Mouse (Mus musculus): ENCODE results near the gene Rufy1.
"Not testable (repeated sequence)": the region's sequence is repeated elsewhere in the genome, so short reads cannot be mapped to it uniquely, and the experiment has no call there.

Rufy1 gene

DNA sequence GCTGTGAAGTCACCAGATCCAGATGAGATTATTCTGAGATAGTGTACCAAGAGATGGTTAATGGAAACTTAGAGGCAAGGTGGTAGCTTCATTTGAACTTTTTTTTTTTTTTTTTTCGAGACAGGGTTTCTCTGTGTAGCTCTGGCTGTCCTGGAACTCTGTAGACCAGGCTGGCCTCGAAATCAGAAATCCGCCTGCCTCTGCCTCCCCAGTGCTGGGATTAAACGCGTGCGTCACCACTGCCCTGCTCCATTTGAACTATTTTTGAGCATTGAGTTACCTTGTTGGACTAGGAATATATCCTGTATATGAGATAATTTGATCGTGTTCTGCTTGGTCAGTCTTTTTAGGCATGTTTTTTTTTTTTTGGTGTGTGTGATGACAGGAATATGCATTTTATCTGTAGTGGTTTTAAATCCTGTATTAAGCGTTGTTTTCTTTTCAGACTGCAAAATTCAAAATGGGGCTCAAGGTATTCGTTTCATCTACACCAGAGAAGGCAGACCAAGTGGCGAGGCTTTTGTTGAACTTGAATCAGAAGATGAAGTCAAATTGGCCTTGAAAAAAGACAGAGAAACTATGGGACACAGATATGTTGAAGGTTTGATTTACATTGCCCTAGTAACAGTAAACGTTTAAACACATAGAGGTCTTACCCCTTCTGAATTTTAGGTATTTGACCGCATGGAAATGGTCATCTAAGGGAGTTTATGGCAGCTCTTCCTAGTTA, 51.7 kb downstream of the Rufy1 start:
- peak in 1 of 2 experiments; percentile 4 for DNase-seq (ENCODE audit: low spot score in 2 of 2)

- DNase-seq (ENCODE audit: low spot score in 2 of 2): peak; percentile 72 to 88
Measured at GRCm38 (mm10) chr11:50377892-50378684, 52.8 kb downstream of the Rufy1 start.

- DNase-seq (ENCODE audit: low spot score in 2 of 2): peak; percentile 96 to 99
Measured at GRCm38 (mm10) chr11:50376911-50377891, 53.7 kb downstream of the Rufy1 start, which contains the start of gene Hnrnph1. TSS of gene Hnrnph1 (plus strand) at chr11:50376990.

DNA sequence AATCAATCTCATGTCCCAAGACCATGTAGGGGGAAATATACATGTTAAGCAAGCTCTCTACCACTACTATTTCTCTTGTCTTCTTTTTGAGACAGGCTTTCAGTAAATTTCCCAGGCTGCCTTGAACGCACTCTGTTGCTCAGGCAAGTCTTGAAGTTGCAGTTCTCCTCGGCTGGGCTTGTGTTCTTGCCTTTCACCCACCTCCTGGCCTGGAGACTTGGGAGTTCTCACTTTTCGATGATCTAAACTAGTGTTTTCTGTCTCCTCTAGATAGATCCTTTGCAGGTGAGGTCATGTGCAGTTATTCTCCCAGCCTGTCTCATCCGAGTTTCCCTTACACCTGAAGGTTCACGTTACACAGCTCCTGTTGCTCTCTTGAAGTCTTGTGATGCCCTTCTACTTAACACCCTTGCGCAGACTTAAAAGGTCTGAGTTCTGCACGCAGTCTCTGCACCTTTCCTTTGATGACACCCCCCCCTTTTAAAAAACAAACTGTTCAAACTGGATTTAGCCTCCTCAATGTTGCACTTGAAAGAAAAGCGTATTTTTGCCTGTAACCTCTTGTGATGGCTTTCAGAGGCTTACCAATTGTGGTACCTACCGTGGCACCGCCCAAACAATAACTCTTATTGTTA, 54.7 kb downstream of the Rufy1 start:
- DNase-seq (ENCODE audit: low spot score in 2 of 2): no peak

DNA sequence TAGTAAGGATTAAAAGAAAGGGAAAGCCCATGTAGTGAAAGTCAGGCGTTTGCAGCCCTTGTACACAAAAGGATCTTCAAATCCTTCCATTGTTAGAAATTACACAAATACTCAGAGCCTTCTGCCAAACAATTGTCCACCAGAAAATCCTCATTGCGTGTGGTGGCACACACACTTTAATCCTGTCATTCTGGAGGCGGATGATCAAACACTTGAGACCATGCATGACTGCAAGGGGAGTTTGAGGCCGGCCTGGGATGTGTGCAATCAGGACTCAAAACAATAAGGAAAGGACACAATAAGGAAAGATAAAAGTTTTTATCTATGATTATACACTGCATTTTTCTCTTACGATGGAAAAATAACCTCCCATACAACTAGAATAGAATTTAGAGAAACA, 55.5 kb downstream of the Rufy1 start:
- DNase-seq (ENCODE audit: low spot score in 2 of 2): no peak

- DNase-seq (ENCODE audit: low spot score in 2 of 2): no peak
Measured at GRCm38 (mm10) chr11:50374286-50375015, 56.5 kb downstream of the Rufy1 start.

DNA sequence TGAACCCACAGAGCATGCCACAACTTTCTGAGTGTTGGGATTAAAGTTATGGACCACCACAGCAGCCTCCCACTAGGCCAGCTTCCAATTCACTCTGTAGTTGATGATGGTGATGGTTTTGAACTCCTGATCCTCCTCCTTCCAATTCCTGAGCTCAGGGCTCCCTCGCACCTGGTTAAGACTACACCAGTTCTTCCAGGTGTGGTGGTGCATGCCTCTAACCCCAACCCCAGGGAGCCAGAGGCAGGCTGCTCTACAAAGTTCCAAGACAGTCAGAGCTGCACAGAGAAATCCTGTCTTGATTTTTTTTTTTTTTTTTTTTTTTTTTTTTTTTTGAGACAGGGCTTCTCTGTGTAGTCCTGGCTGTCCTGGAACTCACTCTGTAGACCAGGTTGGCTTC, 57.3 kb downstream of the Rufy1 start:
- DNase-seq (ENCODE audit: low spot score in 2 of 2): no peak

- no peak for DNase-seq (ENCODE audit: low spot score in 2 of 2)
Measured at GRCm38 (mm10) chr11:50373086-50373485, 57.8 kb downstream of the Rufy1 start.

- no peak for DNase-seq (ENCODE audit: low spot score in 2 of 2)
Measured at GRCm38 (mm10) chr11:50371911-50372310, 59.0 kb downstream of the Rufy1 start.

- DNase-seq (ENCODE audit: low spot score in 2 of 2): peak in 1 of 2 experiments; percentile 68
Measured at GRCm38 (mm10) chr11:50371399-50371841, 59.5 kb downstream of the Rufy1 start.

GRCm38 (mm10) chr11:50370969-50371368, 60.0 kb downstream of the Rufy1 start:
- no peak for DNase-seq (ENCODE audit: low spot score in 2 of 2)

- DNase-seq (ENCODE audit: low spot score in 2 of 2): no peak
Measured at GRCm38 (mm10) chr11:50369360-50369911, 61.5 kb downstream of the Rufy1 start.

- no peak for DNase-seq (ENCODE audit: low spot score in 2 of 2)
Measured at GRCm38 (mm10) chr11:50367531-50367930, 63.4 kb downstream of the Rufy1 start.

DNA sequence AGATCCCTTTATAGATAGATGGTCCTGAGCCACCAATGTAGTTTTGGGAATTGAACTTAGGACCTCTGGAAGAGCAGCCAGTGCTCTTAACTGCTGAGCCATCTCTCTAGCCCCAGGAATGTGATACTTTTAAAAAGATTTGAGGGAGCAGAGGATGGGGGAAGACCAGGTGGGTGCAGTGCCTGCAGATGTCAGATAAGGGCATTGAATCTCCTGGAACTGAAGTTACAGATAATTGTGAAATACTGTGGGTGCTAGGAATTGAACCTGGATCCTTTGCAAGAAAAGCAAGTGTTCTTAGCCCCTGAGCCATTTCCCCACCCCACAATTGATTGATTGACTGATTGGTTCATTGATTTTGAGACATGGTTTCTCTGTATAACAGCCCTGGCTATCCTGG, 65.6 kb downstream of the Rufy1 start:
- no peak for DNase-seq (ENCODE audit: low spot score in 2 of 2)

- DNase-seq (ENCODE audit: low spot score in 2 of 2): peak; percentile 60 to 82
Measured at GRCm38 (mm10) chr11:50364548-50364947, 66.4 kb downstream of the Rufy1 start.

GRCm38 (mm10) chr11:50361282-50361681, 69.6 kb downstream of the Rufy1 start:
- not testable (repeated sequence) for DNase-seq (ENCODE audit: low spot score in 2 of 2)

- DNase-seq (ENCODE audit: low spot score in 2 of 2): peak; percentile 33 to 42
Measured at GRCm38 (mm10) chr11:50358950-50359861, 71.7 kb downstream of the Rufy1 start.

DNA sequence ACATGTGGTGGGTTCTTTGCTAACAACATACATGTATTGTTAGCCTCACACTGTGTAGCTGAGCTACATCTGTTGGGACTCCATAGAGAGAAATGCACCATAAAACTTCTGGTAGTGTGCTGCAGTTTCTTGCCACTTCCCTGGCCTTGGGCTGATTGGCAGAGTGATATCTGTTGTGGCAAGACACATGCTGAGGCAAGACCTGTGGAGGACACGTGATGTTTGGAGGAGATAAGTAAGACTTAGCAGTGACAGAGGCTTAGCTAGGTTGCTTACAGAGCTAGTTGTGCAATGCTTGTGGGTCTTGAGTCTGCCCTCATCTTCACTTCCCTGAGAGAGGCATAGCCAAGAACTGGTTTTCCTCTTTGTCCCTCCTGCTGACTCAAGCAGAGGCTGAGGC, 75.5 kb downstream of the Rufy1 start:
- DNase-seq (ENCODE audit: low spot score in 2 of 2): no peak

DNA sequence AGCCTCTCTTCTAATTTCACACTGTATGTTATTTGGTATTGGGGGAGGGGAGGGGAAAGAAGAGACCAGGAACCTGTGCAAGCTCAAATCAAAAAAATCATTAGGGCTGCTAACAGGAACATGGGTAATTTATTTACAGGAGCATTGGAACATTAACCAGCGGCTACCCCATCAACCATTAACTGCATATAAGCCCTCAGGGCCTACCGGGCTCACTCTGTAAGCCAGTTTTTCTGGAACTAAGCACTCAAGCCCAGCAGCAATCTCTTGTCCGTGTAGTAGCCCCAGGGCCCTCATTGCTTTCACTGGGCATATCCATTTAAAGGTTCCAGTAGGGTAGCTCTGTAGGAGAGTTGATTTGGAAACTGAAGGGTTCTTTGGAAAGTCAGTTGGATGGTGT, 76.1 kb downstream of the Rufy1 start:
- no peak for DNase-seq (ENCODE audit: low spot score in 2 of 2)

All from cerebellum, postnatal 4 days (tissue).